Mouse (Mus musculus) CH12F3 (cell line): ENCODE results near the gene Ankfy1.

Source experiments
- in situ Hi-C: fragments of 300-500 bp; cut with MboI; formaldehyde crosslinking; loops from 2 replicates; pipeline ENCODE4 v1.14.3; 2020; ENCODE audit warnings: low sequenced_read_pairs

The Ankfy1 gene

DNA sequence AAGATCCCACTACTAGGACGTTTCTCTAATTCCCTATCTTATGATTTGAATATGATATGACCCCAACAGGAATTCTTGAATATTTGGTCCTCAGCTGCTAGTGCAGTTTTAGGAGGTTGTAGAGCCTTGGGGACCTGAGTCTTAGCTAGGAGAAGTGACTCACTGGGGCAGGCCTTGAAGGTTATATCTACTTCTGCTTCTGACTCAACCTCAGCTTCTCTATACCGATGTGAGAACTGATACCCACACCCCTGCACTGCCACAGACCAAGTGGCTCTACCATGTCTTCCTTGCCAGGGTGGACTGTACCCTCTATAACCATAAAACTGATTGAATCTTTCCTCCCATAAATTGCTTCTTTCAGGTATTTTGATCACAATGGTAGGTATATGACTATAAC is 92.3 kb downstream of the Ankfy1 start:
- in situ Hi-C loops, result no loop called here

DNA sequence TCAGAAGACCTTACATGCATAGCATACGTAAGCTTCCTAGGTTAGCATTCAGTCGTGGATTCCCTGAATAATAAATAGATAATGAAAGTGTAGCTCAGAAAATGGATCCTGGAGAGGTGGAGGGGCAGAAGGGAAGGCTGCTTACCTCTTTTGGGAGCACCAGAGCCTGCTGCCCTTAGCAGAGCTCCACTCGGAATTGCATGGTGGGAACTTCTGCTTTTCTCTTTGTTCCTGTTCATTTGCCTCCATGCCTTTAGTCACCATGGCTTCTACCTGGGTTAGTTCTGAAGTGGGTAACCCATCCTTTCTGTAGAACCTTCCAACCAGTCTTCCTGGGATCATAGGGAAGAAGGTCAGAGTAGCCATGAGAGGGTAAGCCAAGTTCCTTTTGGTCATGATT is 92.7 kb downstream of the Ankfy1 start:
- in situ Hi-C loops, result no loop called here

DNA sequence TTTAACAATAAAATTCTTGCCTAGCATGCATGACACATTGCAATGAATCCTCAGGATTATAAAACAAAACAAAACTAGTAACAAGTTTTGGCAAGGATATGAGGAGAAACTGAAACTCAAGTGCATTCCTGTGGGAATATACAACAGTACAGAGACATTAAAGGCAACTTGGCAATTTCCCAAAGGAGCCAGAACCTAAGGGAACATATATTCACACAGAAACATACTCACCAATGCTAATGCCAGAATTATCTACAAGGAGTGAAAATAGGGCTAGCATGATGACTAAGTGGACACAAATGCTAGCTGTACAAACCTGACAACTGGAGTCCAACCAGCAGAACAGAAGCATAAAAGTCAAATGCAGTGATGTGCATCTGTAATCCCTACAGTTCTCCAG is 102.2 kb downstream of the Ankfy1 start:
- in situ Hi-C loops, result no loop called here

DNA sequence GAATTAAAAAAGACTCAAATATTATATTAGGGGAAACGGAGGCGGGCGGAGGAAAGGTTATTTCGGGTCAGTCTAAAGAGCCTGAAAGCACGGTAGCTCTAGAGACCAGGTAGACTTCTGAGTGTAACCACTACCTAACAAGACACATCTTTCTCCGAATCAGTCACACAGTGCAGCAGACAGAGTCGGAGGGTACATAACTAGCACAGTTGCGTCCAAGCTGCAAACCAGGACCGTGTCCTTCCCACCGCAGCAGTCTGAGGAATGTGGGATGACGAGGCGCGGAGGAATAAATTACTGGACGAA is 105.3 kb downstream of the Ankfy1 start:
- in situ Hi-C loops, result no loop called here

DNA sequence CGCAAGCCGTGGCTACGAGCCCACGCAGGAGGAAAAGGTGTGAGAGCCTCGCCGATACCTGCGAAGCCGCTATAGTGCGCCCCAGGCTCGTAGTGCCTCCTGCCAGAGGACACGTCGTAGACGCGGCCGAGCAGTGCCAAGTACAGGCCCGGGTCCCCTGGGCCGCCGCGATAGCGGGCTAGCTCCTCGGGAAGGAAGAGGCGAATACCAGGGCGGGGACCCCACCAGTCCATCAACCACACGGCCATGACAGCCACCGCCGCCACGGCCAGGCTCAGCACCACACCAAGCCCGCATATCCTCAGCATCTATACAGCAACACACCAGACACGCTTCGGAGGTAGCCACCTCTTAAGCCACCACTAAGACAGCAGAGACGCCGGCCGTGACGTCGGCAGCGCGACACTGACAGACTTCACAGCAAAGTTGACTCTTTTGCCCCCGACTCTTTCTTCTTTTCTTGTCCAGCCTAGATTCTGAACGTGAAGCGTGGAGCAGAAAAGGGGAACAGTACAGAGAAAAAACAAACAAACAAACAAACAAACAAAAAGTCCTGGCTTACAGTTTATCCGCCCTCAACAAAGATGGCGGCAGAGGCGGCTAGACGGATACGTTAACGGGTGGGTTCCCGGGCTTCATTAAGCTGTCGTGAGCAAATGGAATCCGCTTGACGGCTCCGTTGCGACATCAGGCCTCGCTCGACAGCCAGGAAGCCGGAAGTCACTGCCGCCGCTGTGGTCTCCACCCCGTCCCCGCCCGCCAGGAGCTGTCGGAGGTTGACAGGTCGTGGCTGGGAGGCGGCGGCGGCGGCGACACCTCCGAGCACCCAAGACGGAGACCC is 105.9 kb downstream of the Ankfy1 start, which contains the start of the genes Cyb5d2 and Zzef1:
TSS of gene Cyb5d2 (minus strand) at position 688 of the 841 bp plus-strand sequence.
TSS of gene Zzef1 (plus strand) at position 772 of the 841 bp plus-strand sequence.
- in situ Hi-C loops, result no loop called here

DNA sequence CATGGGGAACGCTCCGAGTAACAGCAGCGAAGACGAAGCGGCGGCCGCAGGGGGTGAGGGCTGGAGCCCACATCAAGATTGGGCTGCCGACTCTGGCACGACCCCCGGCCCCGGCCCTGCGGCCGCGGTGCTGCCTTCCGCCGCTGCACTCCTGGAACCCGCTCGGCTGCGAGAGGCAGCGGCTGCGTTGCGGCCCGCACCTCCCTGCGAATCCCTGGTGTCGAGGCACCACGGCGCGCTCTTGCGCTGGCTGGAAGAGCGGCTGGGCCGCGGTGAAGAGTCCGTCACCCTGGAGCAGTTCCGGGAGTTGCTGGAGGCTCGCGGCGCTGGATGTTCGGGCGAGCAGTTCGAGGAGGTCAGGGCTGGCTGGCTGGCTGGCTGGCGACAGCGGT is 106.5 kb downstream of the Ankfy1 start:
- in situ Hi-C loops, result no loop called here

DNA sequence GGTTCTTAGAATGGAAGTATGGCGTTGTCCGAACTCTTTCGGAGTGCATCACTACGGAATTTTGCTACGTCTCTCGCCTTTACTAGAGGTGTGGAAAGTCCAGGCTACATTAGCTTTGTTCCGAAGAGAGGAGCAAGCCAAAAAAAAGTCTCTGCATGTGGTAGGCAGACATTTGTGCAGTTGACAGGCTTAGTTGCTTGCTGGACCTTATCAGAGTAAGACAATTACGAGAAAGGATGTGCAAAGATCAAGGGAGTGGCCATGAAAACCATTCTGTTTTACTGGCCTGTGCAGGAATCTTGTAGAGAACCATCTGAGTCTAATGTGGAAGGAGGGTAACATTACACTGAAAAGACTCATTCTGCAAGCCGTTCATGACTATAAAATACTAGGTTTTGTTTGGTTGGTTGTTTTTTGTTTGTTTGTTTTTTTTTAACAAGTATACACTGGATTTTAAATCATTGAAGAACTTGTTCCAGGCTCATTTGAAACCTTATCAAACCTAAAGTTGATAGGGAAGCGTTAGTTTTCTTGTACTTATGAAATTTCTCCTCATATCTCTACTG is 107.0 kb downstream of the Ankfy1 start:
- in situ Hi-C loops, result no loop called here

DNA sequence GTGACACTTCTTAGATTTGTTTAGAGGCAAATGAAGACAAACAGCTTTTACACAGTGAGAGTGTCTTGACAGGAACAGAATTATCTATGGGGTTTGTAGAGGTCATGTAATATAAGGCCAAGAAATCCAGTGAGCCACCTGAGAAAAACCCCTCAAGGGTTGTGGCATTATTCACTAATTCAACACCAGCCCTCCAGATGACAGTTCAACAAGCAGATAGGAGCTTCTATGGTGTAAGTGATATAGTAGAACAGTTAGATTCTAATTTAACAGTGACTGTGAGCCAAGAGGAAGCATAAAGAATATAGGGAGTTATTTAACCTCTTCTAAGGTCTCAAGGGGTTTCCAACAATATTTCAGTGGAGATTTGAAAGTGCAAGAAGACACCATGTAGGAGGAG is 108.3 kb downstream of the Ankfy1 start:
- in situ Hi-C loops, result no loop called here

DNA sequence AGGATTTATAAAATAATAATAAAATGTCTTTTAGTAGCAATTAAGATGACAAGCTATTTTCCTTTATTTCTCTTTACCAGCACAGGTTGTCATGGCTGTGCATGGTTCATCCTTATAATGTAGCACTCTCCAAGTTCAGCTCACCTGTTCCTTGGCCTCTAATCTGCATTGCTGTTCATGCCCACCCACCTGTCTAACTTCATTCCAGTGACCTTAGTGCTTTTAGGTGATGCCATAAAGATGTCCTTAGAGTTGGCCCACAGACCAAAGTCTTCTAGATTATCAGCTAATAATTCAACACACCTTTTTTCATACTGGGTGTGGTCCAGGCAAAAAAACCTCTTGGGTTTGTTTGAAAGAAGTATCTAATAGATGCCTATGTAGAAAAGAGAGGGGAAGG is 111.4 kb downstream of the Ankfy1 start:
- in situ Hi-C loops, result no loop called here

DNA sequence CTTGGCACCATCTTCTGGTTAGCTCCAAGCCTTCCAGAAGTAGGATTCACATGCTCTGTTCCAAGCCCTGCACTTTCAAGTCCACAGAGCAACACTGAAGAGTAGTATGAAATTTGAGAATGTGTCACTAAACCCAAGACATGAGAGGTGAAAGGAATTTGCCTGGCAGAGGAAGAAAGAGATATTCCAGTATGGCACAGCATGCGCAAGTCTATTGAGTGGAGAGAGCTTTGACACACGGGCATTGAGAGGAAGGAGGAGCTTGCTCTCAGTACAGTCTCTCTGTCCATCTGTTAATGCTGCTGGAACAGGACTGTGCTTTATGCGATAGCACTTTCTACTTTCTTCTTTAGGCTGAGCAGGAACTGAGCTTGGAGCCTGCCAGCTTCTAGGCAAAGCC is 113.2 kb downstream of the Ankfy1 start:
- in situ Hi-C loops, result no loop called here

DNA sequence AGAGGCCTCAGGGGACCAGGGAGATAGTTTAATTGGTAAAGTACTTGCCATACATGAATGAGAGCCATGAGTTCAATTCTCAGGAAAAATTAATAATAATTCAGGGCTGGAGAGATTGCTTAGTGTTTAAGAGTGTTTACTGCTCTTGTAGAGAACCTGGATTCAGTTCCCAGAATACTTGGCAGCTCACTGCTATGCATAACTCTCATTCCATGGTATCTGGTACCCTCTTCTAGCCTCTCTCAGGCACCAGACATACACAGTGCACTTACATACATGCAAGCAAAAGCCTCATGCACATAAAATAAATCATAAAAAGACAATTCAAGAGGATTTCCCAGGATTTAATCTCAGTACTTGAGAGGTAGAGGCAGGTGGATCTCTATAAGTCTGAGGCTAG is 114.8 kb downstream of the Ankfy1 start:
- in situ Hi-C loops, result no loop called here

DNA sequence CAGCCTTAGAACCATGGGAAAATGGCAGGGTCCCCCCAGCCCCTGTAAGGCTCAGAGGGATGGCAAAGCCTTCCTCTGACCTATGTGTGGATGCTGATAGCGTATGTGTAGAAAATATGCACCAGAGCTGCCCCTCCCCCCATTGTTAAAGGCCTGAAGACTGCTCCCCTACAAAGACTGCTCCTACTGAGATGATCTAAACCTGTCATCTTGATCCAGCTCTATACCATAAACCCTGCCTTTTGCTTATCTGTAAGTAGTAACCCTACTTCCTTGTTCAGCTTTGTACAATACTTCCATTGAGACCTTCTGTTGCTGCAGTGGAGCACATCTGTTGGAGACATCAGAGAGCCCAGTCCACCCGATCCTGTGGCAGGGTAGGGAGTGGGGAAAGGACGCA is 115.4 kb downstream of the Ankfy1 start:
- in situ Hi-C loops, result no loop called here

DNA sequence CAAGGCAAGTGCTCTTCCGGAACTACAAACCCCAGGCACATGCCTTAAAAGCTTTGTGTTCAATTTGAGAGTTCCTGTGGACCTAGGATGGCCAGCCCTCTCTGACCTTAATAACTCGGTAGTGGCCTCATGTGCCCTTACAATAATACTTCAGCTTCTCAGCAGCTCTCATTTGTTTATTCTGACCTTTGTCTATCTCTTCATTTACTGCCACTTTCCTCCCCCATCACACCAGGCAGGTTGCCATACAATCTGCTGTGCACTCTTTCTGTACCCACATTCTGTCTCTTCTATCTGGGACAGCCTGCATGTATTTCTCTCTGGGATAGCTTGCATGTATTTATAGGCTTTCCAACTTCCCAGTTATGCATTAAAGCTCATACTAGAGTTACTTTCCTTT is 116.8 kb downstream of the Ankfy1 start:
- in situ Hi-C loops, result no loop called here

DNA sequence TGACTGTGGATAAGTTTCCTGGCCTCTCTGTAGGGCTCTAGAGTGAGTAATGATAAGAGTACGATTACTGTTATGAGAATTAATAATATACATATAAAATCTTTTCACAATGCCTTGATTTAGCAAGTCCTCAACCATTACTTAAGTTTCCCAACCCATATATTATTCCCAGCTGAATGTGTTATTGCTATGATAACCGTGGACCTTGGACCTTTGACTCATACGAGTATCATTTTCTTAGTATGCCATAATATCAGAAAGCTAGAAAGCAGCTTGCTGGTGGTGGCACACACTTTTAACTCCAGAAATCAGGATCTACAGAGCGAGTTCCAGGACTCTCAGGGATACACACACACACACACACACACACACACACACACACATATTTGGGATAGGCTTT is 118.2 kb downstream of the Ankfy1 start:
- in situ Hi-C loops, result no loop called here

DNA sequence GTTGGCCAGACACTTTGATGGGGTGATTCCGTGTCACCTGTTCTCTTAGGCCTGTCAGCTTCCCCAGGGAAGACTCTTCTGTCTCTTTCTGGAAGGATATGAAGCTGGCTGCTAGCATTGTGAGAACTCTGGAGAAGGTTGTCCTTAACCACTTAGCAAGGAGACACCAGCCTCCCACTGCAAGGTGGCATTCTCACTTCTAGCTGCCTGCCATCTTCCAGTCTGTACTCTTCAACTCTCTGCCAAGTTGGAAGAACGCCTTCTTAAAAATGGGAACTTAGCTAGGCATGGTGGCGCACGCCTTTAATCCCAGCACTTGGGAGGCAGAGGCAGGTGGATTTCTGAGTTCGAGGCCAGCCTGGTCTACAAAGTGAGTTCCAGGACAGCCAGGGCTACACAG is 123.9 kb downstream of the Ankfy1 start:
- in situ Hi-C loops, result no loop called here

DNA sequence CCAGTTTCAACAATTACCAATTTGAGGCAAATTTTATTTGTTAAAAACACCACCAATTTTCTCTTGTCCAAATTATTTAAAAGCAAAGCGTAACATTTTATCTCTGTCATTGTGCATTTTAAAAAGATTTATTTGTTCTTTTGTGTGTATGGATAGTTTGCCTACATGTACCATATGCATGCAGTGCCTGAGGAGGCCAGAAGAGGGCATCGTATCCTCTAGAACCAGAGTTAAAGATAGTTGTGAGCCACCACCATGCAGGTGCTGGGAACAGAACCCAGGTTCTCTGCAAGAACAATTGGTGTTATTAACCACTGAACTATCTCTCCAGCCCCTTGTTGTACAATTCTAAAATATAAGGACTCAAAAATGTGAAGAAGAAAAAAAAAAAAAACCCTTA is 124.4 kb downstream of the Ankfy1 start:
- in situ Hi-C loops, result no loop called here

DNA sequence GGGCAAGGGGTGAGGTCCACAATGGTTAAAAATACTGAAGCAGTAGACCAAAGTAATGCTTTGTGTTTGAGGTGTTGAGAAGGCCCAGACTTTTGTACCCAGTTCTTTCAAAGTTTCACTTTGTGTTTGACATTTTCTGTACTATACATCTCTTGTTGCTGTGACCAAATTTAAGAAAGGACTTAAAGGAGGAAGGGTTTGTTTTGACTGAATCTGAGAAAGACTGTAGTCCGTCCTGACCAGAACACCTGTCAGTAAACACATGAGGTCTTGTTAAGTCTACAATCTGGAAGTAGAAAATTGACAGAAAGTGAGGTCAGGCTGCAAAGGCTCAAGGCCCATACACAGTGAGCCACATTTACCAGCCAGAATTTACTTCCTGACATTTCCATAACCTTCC is 127.1 kb downstream of the Ankfy1 start:
- in situ Hi-C loops, result no loop called here

DNA sequence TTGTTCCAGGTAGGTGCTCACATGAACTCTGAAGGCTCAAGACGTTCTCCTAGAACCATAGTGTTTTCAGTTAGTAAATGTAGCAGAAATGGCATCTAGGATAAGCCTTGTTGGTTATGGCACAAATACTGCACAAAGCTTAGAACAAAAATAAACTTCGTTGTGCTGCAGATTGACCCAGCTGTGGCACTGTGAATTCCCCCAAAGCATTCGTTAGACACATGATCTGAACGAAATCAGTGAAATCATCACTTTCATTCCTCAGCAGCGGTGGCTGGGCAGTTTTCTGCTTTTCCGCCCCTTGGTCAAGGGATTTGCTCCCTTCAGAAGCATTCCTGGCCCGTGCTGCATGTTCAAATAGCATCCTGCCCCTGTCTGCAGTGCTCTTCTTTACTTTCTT is 128.3 kb downstream of the Ankfy1 start:
- in situ Hi-C loops, result no loop called here

DNA sequence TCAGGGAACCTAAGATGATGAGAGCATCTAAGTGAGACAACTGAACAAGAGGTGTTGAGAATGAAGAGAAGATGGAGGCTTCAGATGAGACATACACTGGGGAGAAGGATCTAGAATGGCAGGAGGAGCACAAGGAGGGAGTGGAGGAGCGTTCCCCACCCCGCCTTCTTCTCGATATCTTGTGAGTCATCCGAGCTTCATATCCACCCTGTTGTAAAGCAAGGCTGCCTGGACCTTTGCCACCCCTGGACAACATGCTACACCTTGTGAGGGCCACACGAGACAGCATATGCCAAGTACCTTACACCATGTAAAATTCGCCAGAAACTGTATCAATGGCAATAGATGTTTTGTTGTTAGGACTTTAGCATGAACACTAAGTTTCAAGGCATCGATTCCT is 131.2 kb downstream of the Ankfy1 start:
- in situ Hi-C loops, result no loop called here
